Mouse (Mus musculus) heart, adult 10 weeks (tissue): ENCODE results near the gene Grn. TPM values are rescaled to one million over a fixed set of nuclear protein-coding genes. Genes with fewer than 3 reads are reported as not detected.

Experiments used
- polyA plus RNA-seq: library from polyadenylated mRNA; stranded (reverse); fragments of 350-450 nt; fragmentation: Illumina TruSeq; extraction: RNeasy Lipid Tissue Mini Kit (QIAGEN cat#74804); gene quantifications from one replicate; pipeline ENCODE4 v1.2.3, GENCODE M21; 2014; ENCODE audit warnings: low read depth, low replicate concordance

The Grn gene
- 86.1 TPM for polyA plus RNA-seq

DNA sequence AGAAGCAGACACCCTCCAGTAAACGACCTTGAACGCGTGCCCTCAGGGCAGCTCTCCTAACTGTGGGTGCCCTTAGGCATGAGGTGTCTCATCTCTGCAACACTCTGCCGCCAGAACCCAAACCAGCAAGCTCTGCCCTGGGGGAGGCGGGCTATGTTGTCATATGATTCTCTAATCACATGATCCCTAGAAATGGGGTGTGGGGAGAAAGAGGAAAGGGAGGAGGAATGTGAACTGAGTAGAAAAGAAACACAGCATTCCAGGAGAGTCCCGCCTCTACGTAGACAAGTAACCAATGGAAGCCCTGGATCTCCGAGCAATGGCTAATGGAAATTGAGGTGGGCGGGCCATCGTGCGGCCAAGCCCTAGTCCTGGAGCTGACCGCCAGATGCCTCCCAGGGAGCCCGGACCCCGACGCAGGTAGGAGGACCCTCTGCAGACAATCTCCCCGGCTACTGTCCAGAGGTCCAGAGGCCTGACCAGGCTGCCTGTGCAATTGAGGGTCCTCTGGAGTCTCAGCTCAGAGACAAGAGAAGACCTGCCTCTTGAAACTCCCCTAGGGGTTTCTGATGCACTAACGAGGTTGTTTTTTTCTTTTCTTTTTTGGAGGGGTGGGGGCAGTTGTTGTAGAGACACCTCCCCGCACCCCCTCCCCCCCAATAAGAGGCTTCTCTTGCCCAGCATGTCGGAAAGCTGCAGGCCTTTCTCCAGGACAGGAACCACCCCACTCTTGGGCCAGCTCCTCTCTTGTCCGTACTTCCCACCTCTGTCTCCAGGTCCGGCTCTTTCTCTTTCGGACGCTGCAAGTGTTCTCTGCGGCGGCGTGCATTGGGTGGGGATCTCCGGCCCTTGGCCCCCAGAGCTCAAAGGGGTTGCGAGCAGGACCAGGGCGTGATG is at the start of gene Grn:
Grn (plus strand) TSS at position 195 of the 897 bp plus-strand sequence.

DNA sequence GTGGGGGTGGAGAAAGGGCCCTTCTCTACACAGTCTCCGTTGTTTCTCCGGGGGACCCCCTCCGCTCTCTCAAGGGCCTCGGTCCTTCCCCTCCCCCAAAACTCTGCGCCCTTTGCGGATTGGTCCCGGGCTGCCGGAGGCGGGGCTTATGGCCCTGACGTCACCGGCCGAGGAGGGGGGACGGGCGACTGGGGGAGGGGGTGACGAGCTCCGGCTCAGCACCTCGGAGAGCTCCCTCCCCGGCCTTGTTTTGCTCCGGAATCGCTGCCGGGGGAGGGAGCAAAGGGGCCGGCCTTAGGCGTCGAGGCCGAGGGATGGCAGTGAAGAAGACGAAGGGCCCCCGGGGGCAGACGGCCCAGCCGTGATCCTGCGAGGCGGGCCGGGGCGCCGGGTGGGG is 36.9 kb upstream of the Grn start, which contains the start of gene Rundc3a:
Rundc3a (plus strand) TSS at position 166 of the 397 bp plus-strand sequence.

DNA sequence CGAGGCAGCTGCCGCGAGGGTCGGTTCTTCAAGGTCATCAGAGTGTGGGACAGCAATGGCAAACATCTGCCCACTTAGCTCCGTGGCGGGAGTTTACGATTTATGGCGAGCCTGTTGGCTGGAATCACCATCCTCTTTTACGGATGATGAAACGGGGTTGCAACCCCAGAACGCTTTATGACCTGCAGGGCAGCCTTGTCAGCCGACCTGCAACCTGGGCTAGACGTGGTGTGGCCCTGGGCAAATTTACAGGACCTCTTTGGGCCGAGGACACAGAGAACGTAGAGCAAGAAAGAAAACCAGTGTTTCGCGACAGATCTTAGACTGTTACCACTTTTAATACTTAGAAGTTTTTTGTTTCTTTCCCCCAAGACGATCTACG is 22.3 kb upstream of the Grn start, which contains the start of gene Slc25a39:
Slc25a39 (minus strand) TSS at position 113 of the 382 bp plus-strand sequence.

DNA sequence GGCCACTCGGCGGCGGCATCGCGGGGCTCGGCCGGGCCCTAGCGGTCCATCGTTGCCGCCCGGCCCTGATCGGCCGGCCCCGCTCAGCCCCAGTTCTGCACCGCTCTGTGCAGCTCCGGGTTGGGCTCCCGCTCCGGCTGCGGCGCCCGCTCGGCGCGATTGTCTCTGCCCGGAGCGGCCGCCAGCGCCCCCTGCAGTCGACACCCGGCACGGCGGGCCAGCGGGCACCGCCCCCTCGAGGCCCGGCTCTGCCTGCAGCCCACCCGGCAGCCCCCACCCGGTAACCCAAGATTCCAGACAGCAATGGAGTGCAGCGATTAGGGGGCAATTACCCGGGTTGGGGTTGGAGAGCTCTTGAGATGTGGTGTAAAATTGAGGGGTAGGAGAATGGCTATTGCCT is 17.4 kb downstream of the Grn start, which contains the start of gene Fam171a2:
Fam171a2 (minus strand) TSS at position 186 of the 400 bp plus-strand sequence.

DNA sequence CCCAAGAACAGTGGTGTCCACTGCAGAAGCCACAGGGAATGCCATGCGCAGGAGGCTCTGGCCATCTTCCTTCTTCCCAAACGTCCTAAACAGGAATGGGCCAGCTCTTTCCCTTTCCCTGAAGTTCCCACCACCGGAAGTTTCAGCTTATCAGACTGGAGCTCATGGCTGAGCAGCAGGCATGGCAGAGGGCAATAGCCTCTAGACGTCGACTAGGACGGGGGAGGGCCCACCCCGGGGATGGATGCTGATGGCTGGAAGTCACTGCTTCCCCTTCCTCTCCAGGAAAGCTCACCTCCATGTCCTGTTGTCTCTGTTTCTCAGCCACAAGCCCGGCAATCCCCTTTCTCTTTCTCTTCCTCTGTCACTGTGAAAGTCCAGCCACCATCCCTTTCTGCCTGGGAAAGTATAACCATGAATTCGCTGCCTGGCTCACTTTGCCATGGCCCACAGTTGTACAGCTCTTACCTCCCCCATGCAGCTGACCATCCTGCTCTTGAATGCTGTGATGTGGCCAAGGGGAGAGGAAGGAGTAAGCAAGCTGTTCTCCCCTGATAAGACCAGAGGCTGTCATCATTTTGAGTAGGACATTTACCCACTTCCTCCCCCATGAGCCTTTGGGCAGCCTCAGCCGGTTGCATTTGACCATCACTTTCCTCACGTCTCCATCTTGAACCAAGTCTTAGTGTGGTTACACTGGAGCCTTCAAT is 39.7 kb downstream of the Grn start, which contains the start of gene Itga2b:
Itga2b (minus strand) TSS at position 475 of the 710 bp plus-strand sequence.

Other genes starting within 250 kb of the Grn start
- gene Lsm12, start 245.0 kb upstream of the Grn start, polyA plus RNA-seq = 22.0 TPM
- 42.9 TPM for gene G6pc3, start 240.7 kb upstream of the Grn start, polyA plus RNA-seq
- gene Hdac5, start 200.1 kb upstream of the Grn start, polyA plus RNA-seq = 100 TPM
- 0.45 TPM for gene BC030867, start 181.4 kb upstream of the Grn start, polyA plus RNA-seq
- 0.86 TPM for gene Asb16, start 161.6 kb upstream of the Grn start, polyA plus RNA-seq
- gene Tmub2, start 145.4 kb upstream of the Grn start, polyA plus RNA-seq = 33.1 TPM
- 19.8 TPM for gene Atxn7l3, start 133.7 kb upstream of the Grn start, polyA plus RNA-seq
- gene Ubtf, start 110.6 kb upstream of the Grn start, polyA plus RNA-seq = 59.2 TPM
- gene Slc4a1, start 64.1 kb upstream of the Grn start, polyA plus RNA-seq = 0.16 TPM
- gene Rundc3a, start 36.9 kb upstream of the Grn start, polyA plus RNA-seq = not detected
- gene Slc25a39, start 22.4 kb upstream of the Grn start, polyA plus RNA-seq = 144 TPM
- 1.7 TPM for gene Fam171a2, start 17.4 kb downstream of the Grn start, polyA plus RNA-seq
- 1.6 TPM for gene Itga2b, start 39.8 kb downstream of the Grn start, polyA plus RNA-seq
- gene Gpatch8, start 126.1 kb downstream of the Grn start, polyA plus RNA-seq = 19.1 TPM
- 7.1 TPM for gene Gm11627, start 149.1 kb downstream of the Grn start, polyA plus RNA-seq
- 3.2 TPM for gene Fzd2, start 174.1 kb downstream of the Grn start, polyA plus RNA-seq
- not detected for gene Meioc, start 233.4 kb downstream of the Grn start, polyA plus RNA-seq